Mouse (Mus musculus) cortical plate, adult 2 months (tissue): ENCODE measurements at regions not wholly inside any gene's neighbourhood (a gene's known extent, or its start where the extent isn't known, plus 50 kb on each side); places are given as distances from the start of the nearest gene placed in this dataset.

ENCODE experiments used
- CTCF ChIP-seq: fragments of 200-500 bp; IDR thresholded peaks from 2 replicates; pipeline ENCODE4 v1.5.1; 2011; ENCODE audit warnings: mild to moderate bottlenecking, control low read depth, low read length; ENCODE audit not compliant: insufficient read depth; ENCODE audit errors: extremely low read depth
- POLR2A ChIP-seq: fragments of 200-500 bp; IDR thresholded peaks from 2 replicates; pipeline ENCODE4 v1.6.1; 2011; ENCODE audit warnings: mild to moderate bottlenecking, low read length, control low read depth; ENCODE audit not compliant: insufficient read depth; ENCODE audit errors: extremely low read depth

GRCm38 (mm10) chr19:51240295-51240864, 561.9 kb upstream of the Sorcs1 start:
- no peak for TF ChIP-seq CTCF
- no peak for TF ChIP-seq POLR2A
